Mouse (Mus musculus) thymus, adult 18-20 months (tissue): ENCODE measurements around the gene Itgam.
"Not testable (repeated sequence)": the region's sequence is repeated elsewhere in the genome, so short reads cannot be mapped to it uniquely, and the experiment has no call there.

Experiments
- DNase-seq, 2 experiments: peaks; one replicate each; pipeline ENCODE4 v3.0.0; 2022; ENCODE audit warnings: mixed read lengths in 2 of 2

The Itgam gene

DNA sequence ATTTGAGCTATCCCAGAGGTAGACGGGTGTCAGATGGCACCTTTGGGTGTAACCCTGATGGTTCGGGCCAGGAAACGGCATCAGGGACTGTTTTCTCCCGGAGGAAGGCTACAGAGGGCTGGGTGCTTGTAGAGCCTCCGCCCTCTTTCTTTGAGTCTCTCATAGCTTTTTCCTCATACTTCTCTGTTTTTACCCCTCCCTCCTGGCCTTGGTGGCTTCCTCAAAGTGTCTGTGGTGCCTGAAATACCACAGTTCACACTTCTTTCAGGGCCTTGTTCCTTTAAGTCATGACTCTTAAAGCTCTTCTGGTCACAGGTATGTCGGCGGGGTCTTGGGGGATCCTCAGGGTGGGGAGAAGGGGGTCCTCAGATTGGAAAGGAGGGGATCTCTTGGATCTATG lies at the start of gene Itgam, which contains the start of gene Gm49368:
Itgam (plus strand) TSS at position 185 of the 400 bp plus-strand sequence.
Gm49368 (plus strand) TSS at position 228 of the 400 bp plus-strand sequence.
- no peak for DNase-seq

DNA sequence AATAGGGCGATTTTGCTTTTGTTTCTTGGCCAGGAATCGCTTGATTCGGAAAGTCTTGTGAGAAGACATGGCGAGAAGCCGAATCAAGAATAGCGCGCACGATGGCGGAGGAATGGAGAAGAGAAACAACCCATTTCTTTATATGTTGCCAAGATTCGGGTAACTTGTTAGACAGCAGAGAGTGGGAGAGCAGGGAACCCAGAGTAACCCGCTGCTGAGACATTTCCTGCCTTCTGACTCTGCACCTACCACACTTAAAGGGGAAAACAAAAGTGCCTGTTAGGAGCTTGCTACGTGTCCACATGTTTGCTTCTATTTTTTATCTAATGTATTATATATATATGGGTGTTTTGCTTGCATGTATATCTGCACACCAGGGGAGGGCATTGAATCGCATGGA lies 49.3 kb upstream of the Itgam start:
- DNase-seq, result no peak

DNA sequence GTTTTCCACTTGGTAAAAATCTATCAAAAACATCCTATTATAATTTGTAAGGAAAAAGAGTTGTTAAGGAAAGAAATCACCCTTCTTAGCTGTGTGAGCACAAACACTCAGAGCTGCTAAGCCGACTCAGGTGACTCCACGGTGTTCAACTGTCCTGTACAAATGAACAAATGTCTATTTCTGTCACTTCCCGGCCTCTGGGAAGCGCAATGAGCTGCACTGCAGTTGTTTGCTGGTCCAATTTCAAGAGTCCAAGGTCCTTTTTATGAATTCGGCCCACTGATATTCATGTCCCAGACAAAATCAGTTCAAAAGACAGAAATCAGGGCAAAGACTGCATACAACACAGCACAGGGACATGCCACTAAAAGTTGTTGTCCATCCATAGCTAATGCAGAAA lies 46.3 kb upstream of the Itgam start:
- DNase-seq, result not testable (repeated sequence)

DNA sequence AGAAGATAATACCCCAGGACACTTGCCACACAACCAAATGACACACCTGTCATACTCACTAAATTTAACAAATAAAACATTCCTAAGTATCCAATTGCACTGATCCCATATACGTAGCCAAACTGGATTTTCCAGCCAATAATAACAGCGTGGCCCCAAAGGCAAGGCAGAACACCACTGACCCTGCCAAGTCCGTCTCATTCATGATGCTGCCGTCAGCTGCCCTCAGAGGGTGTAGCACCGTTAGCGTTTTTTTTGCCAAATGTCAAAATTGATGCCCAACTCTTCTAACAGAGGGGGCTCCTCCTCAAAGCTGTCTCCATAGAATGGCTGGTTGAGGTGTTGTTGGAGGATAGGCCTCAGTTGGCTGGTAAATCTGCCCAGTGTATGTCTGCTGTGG lies 45.8 kb upstream of the Itgam start:
- no peak for DNase-seq

DNA sequence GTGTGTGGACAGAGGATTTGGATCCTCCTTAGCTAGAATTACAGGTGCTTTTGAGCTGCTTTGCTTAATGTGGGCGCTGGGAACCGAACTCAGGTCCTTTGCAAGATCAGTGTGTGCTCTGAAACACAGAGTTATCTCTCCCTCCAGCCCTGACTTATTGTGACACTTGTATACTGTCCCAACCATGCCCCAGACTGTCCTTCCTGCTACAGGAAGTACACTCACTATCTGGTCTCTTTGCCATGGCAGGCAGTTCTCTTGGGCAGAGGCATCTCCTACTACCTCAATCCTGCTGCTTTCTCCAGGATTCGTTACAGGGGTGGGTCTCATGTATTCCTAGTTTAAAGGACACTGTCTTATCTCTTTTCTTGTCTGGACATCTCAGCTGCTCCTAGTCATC lies 44.2 kb upstream of the Itgam start:
- no peak for DNase-seq

DNA sequence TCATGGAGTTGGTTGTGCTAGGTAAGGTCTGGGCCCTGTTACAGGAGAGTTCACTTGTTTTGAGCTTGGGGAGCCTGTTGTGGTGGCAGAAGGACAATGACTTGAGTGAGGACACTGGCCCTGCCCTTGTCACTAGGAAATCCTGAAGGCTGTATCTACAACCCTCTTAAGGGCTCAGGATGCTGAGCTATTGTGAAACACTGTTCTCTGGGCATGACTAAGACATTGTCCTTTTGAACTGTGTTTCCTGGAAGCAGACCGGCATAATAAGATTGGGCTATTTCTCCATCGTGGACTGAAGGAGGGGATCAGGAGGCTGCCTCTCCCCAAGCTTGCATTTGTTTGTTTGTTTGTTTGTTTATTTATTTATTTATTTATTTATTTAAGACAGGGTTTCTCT lies 43.3 kb upstream of the Itgam start:
- DNase-seq, result no peak

DNA sequence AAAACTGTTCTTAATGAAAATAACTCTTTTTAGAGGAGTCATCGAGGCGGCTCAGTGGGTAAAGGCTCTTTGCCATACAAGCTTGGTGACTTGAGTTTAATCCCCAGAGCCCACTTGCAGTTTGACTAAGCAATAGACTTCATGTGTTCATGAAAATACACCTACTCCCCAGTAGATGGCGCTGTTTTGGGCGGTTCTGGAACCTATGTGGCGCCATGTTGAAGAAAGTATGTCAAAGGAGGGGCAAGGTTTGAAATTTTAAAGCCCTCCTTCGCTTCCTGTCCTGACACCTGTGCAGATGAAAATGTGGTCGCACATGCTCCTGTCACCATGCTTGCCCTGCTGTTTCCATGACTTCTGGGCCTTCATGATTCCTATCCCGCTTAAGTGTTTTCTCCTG lies 39.5 kb upstream of the Itgam start:
- DNase-seq, result no peak

DNA sequence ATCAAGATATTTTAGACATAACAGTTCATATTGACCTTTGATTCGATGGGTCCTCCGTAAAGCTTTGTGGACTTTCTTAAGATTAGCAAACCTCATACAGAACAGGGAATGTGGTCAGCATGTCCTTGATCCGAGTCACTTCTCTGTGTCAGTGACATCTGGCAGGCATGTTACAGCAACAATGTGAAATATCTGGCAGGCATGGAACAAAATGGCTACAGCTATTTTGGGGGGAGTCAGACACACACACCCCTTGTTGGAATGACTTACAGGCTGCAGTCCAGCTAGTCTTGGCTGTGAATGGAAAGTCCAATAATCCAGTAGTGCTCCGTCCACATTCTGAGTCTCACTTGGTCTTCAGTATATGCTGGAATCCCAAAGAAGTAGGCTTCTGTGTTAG lies 38.9 kb upstream of the Itgam start:
- DNase-seq, result no peak

DNA sequence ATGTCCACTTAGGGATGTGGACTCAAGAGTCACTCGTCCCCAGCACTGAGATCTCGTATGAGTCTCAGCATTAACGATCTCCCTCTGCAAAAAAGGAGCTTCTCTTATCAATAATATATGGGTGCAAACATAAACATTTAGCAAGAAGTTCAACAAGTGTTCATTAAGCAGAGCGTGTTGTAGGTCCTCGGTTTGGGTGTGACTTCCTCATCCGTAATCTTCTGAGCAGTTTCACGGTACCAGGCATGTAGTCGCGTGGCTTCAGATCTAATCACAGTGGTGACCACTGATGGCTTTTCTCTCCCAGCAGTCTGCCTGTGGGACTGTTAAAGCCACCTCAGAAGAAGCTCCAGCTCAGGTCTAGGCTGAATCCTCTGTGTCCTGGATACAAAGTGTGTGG lies 38.1 kb upstream of the Itgam start:
- no peak for DNase-seq

DNA sequence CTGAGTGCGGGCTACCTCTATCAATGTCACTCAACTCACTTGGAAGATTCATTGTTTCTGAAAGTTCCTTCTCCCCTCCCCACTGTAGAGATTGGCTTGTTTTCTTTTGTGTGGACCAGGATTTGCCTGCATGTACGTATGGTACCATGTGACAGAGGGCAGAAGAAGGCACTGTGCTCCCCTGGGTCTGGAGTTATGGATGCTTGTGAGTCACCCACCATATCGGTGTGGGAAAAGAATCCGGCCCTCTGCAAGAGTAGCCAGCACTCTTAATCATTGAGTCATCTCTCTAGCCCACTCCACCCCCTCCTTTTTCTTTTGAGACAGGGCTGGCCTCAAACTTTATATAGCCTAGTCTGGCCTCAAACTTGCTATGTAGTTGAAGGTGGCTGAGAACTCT lies 37.5 kb upstream of the Itgam start:
- no peak for DNase-seq

DNA sequence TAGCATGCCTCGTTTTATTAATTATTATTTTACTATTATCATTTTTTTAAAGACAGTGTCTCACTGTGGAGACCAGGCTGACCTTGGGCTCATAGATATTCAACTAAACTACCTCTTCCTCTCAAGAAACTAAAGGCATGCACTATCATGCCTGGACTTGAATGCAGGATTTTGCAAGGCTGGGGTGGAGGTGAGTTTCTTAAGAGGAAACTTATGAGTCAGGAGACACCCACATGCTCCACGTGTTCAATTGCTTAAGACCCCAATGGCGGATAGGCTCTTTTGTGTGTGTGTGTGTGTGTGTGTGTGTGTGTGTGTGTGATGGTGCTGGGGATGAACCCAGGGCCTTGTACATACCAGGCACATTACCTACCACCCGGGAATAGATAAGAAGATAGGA lies 37.1 kb upstream of the Itgam start:
- DNase-seq, result no peak

DNA sequence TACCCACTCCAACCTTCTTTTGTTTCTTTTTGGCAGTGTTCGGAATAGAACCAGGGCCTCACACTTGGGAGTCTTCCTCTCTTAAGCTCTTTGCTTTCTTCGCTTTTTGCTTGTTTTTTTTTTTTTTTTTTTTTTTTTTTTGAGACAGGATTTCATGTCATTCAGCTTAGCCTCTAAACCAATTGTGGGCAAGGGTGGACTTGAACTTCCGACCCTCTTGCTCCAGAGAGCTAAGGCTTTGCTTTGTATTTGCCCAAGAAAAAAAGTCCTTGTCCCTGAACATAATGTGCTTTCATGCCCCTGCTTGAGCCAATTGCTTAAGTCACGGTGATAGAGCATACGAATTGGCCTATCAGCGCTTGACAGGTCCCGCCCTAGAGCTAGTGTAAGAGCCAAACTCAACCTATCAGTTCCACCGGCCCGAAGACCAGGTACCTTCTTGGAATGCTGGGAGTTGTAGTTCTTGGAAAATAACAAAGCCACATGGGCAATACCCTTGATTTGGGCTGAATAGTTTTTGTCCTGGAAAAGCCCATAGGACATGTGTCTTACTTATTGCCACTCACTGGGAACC lies 30.9 kb upstream of the Itgam start:
- no peak for DNase-seq

DNA sequence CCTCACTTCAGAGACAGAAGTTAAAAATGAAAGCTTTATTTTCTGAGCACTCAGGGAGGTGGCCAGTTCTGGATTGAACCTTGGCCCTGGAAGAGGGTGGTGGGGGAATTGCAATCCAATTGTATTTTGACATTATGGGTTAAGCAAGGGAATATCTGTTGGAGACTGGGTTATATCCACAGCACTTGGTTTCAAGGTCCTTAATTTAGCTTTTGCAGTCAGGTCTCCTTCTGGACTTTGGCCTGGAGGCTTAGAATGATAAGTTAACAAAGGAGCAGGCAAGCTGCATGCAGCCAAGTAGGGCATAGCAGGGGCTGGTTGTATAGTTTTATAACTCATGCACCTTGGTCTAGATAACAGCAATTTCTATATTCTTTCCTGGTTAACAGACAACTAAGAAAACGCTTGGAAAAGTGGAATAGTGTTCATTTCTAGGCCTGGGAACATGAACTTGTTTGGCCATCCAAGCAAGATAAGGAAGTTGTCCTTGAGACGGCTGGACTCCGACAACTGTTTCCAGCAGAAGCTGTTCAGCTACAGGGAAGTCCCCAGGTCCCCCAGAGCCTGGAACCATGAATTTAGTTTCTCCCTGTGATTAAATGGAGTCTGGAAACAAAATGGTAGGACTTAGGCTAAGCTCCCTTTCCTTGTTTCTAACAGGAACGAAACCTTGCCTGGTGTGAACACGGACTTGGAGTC lies 30.0 kb upstream of the Itgam start:
- no peak for DNase-seq

DNA sequence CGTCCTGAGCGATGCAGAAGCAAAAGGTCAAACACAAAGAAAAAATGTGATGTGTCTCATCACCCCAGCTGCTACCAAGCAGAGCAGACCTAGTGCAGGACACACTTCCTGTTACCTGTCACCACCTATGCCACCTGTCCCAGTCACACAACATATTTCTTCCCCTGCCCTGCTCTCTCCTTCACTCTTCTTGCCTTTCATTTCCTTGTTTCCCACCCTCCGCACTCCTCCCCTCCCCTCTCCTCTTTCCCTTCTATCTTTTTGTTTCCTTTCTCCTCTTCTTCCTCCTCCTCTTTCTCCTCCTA lies 29.5 kb upstream of the Itgam start:
- no peak for DNase-seq

DNA sequence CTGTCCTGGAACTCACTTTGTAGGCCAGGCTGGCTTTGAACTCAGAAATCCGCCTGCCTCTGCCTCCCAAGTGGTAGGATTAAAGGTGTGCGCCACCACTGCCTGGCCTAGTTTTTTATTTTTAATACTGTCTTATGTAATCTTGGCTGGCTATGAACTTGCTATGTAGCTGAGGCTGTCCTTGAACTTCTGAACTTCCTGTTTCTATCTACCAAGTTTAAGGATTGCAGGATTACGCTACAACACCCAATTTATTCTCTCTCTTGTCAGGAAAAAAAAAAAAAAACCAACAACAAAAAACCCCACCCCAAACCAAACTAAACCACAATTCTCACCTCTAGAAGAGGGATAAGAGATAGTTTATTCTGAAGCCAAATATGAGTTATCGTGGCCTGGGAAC lies 28.8 kb upstream of the Itgam start:
- DNase-seq, result no peak

DNA sequence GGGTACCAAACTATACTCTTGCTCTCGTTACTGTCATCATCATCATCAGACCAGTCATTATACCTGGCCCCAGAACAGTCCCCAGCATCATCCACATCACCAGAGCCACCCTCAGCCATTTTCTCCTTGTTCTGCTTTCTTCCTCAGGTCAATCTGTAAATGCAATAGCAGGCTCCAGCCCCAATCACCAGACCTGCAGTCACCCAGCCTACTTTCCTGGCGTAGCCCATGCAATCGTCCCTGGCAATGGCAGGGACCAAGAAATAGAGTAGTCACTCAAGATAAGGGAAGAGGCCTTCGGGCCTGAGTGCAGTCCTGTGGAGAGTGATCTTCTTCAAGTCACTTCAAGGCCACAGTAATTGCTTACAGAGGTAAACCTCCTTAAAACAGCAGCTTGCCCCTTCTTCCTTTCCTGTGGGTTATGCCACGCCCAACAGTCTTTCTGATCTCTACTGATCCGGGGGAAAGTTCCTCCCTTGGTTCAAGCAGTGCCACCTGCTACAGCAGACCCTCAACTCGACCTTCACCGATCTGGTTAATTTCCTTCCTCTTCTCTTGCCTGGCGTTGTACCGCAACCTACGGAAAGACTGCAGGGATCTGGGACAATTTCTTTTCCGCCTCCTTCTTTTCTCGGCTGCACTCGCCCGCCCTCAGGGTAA lies 20.1 kb upstream of the Itgam start:
- DNase-seq, result not testable (repeated sequence)

DNA sequence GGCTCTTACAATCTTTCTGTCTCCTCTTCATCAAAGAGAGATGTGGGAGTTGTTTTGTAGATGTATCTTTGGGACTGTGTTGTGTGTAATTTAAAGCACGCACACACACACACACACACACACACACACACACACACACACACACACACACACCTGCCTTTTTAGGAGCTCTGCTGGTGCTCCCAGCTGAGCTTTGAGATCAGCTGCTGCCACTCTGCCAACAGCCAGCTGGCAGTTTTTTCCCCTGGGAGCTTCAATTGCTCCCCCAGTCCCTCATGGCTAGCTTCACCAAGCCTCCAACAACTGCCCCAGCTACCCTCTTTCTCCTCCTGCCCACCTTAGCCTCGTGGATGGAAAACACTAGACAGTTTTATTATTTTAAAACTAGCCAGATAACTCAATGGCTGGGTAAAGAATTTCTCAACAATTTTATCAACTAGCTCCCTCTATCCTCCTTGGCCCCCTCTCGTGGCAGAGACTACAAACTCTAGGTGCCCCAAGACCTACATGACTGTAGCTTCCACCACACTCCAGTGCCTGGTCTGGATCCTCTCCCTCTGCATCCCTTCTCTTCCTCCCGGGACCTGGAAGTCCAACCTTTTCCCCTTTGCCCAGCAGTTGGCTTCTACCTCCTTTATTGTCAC lies 18.2 kb upstream of the Itgam start:
- peak in 1 of 2 experiments; percentile 34 for DNase-seq

DNA sequence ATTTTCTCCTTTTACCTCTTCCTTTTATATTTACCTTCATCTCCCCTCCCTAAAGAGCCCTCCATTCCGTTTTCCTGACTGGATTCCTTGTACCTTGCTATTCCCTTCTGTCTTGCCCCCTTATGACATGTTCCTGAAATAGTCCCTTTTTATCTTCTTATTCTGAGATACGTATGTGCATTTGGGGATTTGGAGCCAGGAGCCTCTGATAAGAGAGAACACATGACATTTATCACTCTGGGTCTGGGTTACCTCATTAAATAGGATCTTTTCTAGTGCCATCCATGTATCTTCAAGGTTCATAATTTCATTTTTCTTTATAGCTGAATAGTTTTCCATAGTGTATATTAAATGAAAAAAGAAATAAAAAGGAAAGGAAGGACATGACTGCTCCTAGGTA lies 16.8 kb upstream of the Itgam start:
- DNase-seq, result no peak

DNA sequence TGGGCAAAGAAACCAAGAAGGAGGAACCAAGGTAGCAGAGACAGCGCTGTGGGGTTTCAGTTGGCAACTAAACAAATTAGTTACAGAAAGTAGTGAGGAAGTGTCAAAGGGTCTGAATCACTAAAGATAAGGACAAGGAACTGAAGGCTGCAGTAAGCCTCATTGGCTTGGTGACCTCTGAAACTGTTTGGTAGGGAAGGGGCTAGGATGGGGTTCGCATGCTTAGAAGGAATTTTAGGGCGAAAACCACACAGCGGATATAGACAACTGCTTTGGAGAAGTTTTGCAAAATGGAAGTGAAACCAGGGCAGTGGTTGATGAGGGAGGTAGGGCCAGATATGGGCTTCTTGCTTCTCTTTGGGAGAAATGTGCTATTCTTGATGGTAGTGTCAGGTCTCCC lies 13.6 kb upstream of the Itgam start:
- no peak for DNase-seq

DNA sequence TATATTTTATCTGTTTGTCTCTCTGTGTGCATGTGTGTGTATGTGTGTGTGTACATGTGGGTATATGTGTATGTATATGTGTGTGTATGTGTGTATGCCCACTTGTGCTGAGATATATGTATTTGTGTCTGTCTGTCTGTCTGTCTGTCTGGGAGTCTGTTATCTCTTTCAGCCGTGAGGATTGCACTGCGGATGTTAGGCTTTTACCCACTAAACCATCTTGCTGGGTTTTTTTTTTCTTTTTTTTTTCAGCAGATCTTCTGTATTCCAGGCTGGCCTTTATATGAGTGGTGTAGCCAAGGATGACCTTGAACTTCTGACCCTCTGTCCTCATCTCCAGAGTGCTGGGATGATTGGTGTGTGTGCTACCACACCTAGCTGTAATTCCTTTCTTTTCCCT lies 13.2 kb upstream of the Itgam start:
- no peak for DNase-seq

DNA sequence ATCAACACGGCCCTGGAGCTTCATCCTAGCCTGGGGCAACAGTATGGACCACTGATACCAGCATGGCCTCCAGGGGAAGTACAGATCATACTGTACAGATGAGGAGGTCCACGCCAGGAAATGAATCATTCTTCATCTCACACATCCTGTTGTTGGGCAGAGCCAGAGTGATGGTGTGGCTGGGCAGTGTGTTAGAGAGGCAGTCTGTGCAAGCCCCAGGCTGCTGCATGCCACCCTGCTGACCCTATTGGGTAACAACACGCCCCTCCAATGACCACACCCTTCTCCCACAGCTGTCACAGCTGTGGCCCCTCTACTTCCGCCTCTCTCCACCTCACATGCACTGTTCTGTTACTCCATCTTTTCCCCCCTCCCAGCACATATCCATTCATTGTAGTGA lies 11.7 kb upstream of the Itgam start:
- DNase-seq, result peak in 1 of 2 experiments; percentile 37

DNA sequence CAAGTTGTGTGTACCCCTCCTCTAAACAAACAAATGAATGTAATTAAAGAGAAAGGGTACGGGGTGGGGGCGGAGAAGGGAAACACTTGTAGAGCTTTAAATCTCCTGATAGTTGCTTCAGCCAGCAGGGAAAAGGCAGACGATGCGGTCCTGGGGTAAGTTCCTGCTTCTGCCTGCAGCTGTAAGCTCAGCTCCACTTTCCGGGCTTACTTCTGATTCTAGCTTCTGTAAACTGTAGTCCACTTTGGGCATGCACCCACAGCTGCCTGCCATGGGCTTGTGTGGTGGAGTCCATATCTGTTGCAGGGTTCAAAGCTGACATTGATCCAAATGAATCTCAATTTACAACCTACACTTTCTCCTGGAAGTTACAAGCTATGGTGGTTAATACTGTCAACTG lies 9.4 kb upstream of the Itgam start:
- DNase-seq, result no peak

DNA sequence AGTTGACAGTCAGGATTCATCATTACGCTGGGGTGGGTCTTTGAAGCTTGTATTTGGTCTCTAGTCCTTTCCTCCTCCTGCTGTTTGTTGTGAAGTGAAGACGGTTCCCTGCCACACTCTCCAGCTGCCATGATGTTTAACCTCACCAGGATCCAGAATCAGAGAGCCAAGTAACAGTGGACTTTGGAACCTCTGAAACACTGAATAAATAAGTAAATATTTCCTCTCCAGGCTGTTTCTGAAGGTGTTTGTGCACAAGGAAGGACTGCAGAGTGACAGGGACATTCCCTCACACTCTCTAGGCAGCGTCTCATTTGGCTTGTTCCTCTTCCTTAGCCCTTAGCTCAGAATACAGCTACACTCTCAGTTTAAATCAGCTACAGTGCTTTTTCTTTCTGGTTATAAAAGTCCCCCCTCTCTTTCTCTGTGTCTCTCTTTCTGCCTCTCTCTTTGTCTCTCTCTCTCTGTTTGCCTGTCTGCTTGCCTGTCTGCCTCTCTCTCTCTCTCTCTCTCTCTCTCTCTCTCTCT lies 5.5 kb upstream of the Itgam start:
- no peak for DNase-seq

DNA sequence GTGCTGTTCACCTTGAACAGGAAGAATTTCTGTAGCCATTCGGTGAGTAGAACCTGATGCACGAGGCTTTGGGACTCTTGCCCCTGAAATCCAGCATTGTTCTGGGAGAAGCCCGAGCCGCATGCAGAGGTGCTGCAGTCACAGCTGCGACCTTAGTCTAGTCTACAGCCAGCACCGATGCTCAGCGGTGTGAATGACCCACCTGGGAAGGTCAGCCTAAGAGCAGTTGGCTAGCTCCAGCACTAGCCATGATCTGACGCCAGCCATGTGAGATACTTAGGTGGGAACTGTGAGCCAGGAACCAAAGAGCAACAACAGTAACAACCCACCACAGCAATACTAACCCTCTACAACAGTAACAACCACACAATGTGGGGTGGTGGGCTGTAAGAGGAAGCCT lies 4.6 kb upstream of the Itgam start:
- DNase-seq, result no peak
